Mouse (Mus musculus): Measurements from ENCODE around the gene Qrsl1.
"Not testable (repeated sequence)": the region's sequence is repeated elsewhere in the genome, so short reads cannot be mapped to it uniquely, and the experiment has no call there.

Gene Qrsl1

DNA sequence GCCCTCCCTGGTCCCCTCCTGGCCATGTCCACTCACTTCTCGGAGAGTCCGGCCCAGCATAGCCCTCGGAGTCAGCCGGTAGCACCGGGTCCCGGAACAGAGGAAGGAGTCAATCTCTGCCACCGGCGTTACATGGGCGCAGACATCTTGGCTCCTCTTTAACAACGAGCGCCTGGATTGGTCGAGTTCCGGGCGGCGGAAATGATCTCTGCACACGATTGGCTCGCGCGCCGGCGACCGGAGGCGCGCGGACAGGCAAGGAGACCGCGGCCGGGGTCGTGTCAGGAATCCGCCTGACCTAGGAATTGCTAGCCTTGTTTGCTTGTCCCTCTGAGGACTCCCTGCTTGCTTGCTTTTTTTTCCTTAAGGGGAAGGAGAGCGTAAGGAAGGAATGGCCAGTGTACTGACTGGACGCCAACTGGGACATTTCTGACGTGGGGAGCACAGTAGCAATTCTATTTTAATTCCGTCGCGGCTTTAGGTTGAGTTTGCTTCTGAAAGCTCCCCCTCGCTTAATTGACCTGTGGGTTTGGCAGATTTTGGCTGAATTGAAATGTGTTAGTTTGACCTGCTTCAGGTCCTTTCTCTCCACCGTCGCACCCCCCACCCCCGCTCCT is at the start of gene Qrsl1, which contains the start of gene Rtn4ip1:
TSS of gene Qrsl1 (minus strand) at position 168 of the 617 bp plus-strand sequence.
TSS of gene Rtn4ip1 (plus strand) at position 230 of the 617 bp plus-strand sequence.
- peak; percentile 100 for DNase-seq

DNA sequence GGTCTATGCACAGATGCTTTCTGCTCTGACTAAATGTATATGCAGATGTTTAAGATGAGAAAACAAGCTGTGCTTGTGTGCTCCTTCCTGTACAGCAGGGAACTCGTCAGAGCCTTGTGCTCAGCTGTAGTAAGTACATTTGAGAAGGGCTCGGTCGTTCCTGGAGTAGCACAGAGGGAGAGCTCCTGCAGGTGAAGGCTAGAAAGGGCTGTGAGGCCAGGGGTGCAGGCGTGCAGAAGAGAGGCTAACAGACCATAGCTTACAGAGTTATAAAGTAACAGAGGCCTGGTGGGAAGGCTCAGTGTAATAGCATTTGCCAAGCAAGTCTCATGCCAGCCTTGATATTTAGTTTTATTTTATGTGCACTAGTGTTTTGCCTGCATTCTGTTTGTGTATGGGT is 43.9 kb upstream of the Qrsl1 start:
- no peak for DNase-seq

- DNase-seq = no peak
Measured at GRCm38 (mm10) chr10:43943736-43944135, 42.2 kb upstream of the Qrsl1 start.

DNA sequence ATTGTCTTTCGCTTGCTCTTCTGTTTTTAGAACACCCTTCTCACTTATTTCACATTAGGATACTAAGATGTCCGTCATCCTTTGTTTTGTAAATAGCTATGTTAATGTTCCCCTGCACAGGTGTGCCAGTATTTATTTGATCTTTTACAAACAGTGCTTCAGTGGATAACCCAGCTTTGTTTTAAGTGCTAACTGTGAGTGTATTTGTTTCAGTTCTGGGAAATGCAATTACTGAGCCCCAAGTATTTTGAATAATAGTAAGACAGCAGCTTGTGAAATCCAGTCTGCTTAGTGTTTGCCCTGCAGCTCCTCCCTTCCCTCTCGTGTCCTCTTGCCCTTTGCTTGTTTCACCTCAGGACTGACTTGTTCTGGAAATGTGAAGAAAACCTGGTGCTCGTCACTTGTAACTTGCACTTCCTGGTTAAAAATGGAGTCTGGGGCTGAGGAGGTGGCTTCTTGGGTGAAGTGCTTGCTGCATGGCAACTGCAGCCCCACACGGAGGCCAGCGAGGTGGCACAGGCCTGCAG is 37.7 kb upstream of the Qrsl1 start:
- no peak for DNase-seq

DNA sequence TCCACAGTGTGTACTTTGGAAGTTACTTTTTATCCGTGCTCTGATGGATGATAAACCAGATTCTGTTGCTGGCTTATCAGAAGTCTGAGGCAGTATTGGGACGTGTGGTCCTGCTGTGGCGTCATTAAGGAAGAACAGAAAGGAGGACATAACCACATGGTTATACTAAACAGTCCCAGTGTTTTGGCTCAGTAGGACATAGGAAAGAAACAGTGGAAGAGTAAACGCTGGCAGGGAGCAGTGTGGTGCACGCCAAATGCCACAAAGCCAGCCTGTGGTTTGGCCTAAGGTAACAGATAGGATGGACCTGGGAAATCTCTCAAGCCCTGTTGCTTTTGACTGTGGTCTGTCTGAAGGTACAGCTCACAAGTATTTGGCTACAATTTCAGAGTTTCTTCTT is 27.1 kb upstream of the Qrsl1 start:
- DNase-seq = no peak

DNA sequence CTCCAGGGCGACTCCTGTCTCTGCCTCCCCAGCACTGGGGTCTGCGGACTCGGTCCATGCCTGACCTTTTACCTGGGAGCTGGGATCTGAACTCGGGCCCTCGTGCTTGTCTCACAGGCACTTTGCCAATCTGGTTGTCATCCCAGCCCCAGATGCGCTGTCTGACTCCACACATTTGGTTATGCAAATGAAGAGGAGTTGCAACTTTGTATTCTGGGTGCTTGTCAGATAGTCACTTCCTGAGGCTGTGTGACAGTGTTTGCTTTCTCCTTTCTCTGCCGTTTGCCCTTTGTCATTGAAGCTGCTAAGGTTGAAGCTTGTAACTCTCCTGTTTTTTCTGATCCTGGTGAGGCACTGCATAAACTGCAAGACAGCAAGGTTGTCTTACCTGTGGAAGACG is 26.2 kb upstream of the Qrsl1 start:
- no peak for DNase-seq

GRCm38 (mm10) chr10:43925776-43926175 is 24.2 kb upstream of the Qrsl1 start:
- not testable (repeated sequence) for DNase-seq

DNA sequence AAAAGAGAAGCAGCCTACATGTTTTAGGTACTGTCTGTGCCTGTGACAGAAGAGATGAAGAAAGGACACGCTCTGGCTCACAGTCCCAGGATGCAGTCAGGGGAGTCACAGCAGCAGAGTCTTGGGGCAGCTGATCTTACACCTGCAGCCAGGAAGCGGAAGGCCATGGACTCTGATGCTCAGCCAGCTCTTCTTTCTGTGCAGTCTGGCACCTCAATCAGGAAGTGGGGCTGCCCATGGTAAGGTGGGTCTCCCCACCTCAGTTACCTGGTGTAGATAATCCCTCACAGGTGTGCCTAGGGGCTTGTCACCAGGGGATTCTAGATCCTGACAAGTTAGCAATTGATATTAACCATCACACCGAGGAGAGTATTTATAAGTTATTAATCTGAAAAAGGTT is 21.6 kb upstream of the Qrsl1 start:
- DNase-seq = peak; percentile 75

GRCm38 (mm10) chr10:43918696-43919608 is 17.4 kb upstream of the Qrsl1 start:
- DNase-seq = peak; percentile 88

DNA sequence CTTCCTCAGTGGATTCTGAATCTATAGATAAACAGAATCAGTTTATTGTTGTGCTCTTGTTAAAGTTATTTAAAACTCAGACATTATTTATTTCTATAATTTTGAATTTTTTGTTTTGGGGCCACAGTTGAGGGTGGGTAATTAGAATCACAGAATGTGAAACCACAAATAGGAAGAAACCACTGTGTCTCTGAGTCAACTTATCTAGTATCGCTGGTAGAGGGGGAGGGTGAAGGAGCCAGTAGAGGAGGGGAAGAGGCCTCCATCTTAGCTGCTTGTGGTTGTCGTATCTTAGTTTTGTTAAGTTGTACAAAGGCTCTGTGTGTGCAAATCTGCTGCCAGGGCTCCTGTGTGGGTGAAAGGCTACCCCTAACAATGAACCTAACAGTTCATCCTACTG is 15.2 kb upstream of the Qrsl1 start:
- peak; percentile 56 for DNase-seq

- DNase-seq = peak; percentile 78
Measured at GRCm38 (mm10) chr10:43916181-43916580, 14.6 kb upstream of the Qrsl1 start.

- DNase-seq = peak; percentile 27
Measured at GRCm38 (mm10) chr10:43912236-43912635, 10.7 kb upstream of the Qrsl1 start.

DNA sequence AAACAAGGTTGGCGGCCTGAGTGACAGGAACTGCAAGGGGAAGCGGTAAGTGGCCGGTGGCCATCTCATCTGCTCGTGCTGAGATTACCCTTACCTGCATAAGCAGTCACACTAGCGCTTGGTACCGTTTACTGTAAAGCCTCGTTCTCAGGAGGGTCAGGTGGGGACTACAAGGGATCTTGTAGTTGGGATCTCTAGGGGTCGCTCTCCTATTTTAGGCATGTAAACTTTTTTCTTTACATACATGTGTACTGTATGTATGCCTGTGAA is 9.3 kb upstream of the Qrsl1 start:
- DNase-seq = peak; percentile 68

DNA sequence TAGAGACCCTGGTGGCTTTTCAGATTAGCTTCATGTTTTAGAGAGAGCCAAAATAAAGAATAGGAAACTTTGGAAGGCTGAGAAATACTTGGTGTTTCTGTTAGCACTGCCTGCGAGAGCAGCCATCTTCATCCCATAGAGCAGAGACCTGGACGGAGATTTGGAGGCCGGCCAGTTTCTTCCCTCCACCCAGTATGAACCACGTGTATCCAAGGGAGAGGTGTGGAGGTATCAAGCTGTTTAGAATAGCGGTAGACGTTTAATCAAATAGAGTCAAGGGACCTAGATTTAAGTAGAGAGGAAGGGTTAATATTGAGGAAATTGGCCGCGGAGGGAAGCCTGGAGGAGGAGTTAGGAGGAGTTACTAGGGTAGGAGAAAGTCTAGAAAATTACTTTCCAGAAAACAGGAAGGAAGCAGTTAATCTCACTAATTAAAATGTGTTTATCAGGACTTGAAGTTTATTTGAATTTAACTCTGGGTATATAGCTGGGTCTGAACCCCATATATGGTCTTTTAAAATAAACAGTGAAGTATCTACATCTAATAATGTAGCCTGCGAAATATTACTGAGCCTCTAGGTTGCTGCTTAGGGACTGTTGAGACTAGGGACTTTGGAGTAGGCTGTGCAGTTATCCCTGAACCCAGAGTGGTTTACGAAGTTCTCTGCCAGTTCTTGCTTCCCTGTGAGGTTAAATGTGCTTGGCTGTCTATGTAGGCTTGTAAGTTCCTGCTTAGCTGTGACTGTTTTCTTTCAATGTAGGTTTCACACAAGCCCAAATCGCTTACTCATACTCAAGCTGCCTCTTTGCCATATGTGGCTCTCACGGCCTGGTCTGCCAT is 8.7 kb upstream of the Qrsl1 start:
- peak; percentile 56 for DNase-seq

DNA sequence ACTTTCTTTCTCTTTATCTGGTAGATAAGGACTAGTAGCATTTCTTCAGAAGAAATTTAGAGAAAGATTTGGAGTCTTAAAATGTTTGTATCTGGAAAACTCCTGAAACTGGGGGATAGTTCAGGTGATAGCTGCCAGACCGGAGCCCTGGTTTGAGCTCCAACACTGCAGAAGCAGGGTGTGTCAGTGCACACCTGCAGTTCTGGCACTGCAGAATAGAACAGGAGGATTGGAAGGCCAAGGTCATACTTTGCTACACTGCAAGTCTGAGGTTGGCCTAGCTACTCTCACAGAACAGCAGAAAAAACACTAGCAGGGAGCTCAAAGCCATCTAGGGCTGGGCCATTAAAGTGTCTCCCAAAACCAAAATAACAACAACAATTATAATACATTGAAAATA is 3.0 kb upstream of the Qrsl1 start:
- DNase-seq = peak; percentile 31

DNA sequence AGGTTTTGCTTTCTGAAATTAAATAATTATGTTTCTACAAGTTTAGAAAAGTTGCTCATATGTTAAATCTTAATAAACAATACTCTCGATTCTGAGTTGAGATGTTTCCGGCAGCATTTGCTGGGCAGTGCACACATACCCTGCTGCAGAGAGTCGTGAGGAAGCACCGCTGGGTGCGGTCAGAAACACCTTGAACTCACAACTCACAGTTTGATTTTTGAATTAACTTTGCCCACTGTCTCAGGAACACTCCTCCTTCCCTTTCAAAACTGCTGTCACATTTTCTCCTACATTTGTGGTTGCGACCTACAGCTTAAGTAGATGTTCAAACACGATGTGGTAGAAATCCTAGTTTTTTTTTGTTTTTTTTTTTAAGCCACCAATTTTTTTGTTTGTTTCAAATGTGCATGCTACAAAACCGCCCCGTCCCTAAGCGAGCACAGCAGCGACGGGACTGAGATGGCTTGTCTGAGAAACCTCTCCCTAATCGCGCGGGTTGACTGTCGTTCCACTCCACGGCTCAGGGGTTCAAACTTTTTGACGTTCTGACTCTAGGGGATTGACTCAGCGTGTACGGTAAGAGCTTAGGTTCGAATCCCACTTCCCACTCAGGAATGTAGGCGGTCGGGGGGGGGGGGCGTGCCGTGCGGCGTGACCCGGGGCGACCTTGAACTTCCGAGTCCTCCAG is 518 bp downstream of the Qrsl1 start:
- DNase-seq = peak; percentile 78

- DNase-seq = peak; percentile 73
Measured at GRCm38 (mm10) chr10:43898276-43898675, 3.3 kb downstream of the Qrsl1 start.

DNA sequence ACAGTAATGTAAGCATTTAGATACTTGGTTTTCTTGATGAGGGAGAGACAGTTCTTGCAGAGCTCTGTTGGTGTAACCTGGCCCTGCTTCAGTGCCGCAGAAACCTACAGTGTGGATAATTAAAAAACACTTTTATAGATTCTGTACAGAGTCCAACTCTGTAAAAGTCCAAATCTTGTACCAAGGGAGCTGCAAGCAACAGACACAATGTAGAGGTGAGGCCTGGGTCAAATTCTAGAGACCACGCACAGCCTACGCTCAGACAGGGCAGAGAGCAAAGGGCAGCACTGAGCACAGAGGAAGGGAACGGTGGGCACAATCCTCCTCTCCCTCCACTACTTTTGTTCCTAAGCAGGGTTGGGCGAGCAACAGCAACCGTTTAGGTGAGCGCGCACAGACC is 5.5 kb downstream of the Qrsl1 start:
- peak; percentile 78 for DNase-seq

GRCm38 (mm10) chr10:43892971-43893370 is 8.6 kb downstream of the Qrsl1 start:
- DNase-seq = peak; percentile 74

- DNase-seq = peak; percentile 46
Measured at GRCm38 (mm10) chr10:43888976-43889375, 12.6 kb downstream of the Qrsl1 start.

DNA sequence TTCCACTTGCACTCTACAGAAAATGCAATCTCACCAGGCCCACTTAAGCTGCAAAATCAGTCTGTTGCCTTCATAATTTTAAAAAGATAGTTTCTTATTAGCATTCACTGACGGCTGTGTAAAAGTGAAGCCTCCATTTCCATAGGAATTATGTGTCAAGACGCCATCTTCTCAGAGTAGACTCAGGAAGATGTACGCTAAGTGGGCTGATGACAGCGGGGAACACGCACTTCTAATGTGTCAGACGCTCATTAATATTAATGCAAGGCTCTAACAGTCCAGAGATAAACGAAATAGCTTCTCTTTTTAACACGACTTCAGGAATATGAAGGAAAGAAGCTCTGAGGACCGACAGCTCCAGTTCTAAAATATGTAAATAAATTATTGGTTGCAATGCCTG is 13.9 kb downstream of the Qrsl1 start:
- DNase-seq = no peak

- no peak for DNase-seq
Measured at GRCm38 (mm10) chr10:43871458-43871857, 30.1 kb downstream of the Qrsl1 start.

GRCm38 (mm10) chr10:43870752-43871151 is 30.8 kb downstream of the Qrsl1 start:
- peak; percentile 74 for DNase-seq

Measured in heart, adult 11 months (tissue).